Mouse (Mus musculus) bone marrow macrophage, adult 2 months (primary cell): Measurements from ENCODE around the gene Dnah14.

Source experiments
- CTCF ChIP-seq: IDR thresholded peaks from 2 replicates; pipeline ENCODE4 v1.5.1; 2012; ENCODE audit warnings: low read depth, mild to moderate bottlenecking, low read length, moderate library complexity
- POLR2A ChIP-seq: IDR thresholded peaks from 2 replicates; pipeline ENCODE4 v1.6.1; 2012; ENCODE audit warnings: mild to moderate bottlenecking, low read depth, low read length, borderline replicate concordance

GRCm38 (mm10) chr1:181850441-181850840, 274.1 kb downstream of the Dnah14 start:
- TF ChIP-seq CTCF (no peak), POLR2A (no peak)
